Mouse (Mus musculus) C2C12 (cell line): ENCODE data around the gene Slc44a1. TPM values are rescaled to one million over a fixed set of nuclear protein-coding genes. Genes with fewer than 3 reads are reported as not detected.

Experiments
- H3K27me3 ChIP-seq: one replicate; pipeline ENCODE4 v1.6.1; 2011; ENCODE audit not compliant: control insufficient read depth, insufficient read depth, insufficient read length
- H3K36me3 ChIP-seq: one replicate; pipeline ENCODE4 v1.6.1; 2011; ENCODE audit not compliant: control insufficient read depth, insufficient read depth
- H3K4me3 ChIP-seq: one replicate; pipeline ENCODE4 v1.5.1; 2011; ENCODE audit warnings: mild to moderate bottlenecking, control low read depth; ENCODE audit not compliant: poor library complexity, insufficient read depth, severe bottlenecking
- H3K79me2 ChIP-seq: one replicate; pipeline ENCODE4 v1.6.1; 2011; ENCODE audit not compliant: control insufficient read depth, insufficient read depth
- H3K79me3 ChIP-seq: one replicate; pipeline ENCODE4 v1.6.1; 2011; ENCODE audit warnings: low read depth, control low read depth
- H3ac ChIP-seq: one replicate; pipeline ENCODE3; 2011; ENCODE audit warnings: low read depth; ENCODE audit not compliant: control insufficient read depth, insufficient read length
- CEBPB ChIP-seq: IDR thresholded peaks from one replicate; pipeline ENCODE4 v1.6.1; 2011; ENCODE audit warnings: low read depth, mild to moderate bottlenecking, control low read depth, moderate library complexity
- CTCF ChIP-seq: IDR thresholded peaks from one replicate; pipeline ENCODE4 v1.5.1; 2011; ENCODE audit not compliant: control insufficient read depth, insufficient read depth, insufficient read length
- FOSL1 ChIP-seq: IDR thresholded peaks from one replicate; pipeline ENCODE4 v1.8.0; 2011; ENCODE audit warnings: mild to moderate bottlenecking, low read length; ENCODE audit not compliant: poor library complexity, insufficient read depth, severe bottlenecking
- MAX ChIP-seq: IDR thresholded peaks from one replicate; pipeline ENCODE4 v1.6.1; 2011; ENCODE audit warnings: mild to moderate bottlenecking, control low read depth
- MYOD1 ChIP-seq: IDR thresholded peaks from one replicate; pipeline ENCODE4 v1.6.1; 2011; ENCODE audit warnings: low read depth; ENCODE audit not compliant: control insufficient read depth, insufficient read length
- MYOG ChIP-seq: IDR thresholded peaks from one replicate; pipeline ENCODE4 v1.6.1; 2011; ENCODE audit not compliant: control insufficient read depth, insufficient read length; ENCODE audit errors: extremely low read depth
- USF1 ChIP-seq: IDR thresholded peaks from one replicate; pipeline ENCODE4 v1.6.1; 2011; ENCODE audit warnings: low read depth, mild to moderate bottlenecking, control low read depth, moderate library complexity
- polyA plus RNA-seq: library from polyadenylated mRNA; unstranded; fragments of >200 nt; fragmentation: generic; extraction: Trizol; gene quantifications from one replicate; pipeline ENCODE4 v1.2.1, GENCODE M21; 2012; ENCODE audit warnings: missing spikeins

Gene Slc44a1
- polyA plus RNA-seq, 1 experiment, result 27.1 TPM

DNA sequence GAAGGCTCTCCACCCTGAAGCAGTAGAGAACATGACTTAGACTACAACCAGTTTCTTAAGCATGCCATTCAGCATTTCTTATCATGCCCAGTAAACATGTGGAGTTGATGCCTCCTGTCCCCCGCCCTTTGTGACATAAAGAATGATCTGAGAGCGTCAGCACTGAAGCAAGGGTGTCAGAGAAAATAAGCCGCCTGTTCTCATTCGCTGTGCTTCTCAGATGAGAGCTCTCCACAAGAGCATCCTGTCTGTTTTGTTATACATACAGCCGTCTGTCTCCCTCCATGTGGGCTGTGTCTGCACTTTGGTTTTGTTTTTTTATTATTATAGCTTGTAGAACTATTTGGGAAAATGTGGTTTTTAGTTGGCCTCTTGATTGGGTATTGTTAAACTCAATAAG lies 124.4 kb downstream of the Slc44a1 start:
- Histone ChIP-seq H3K79me3 (no peaks in the 10 kb centered on the region), H3K79me2 (no peaks in the 10 kb centered on the region), H3K36me3 (peaks cover 20% of the 10 kb centered on the region), H3K4me3 (no peak overlapping the region), H3ac (no peak overlapping the region), H3K27me3 (no peaks in the 10 kb centered on the region)
- TF ChIP-seq USF1 (no peak), CEBPB (no peak), MYOD1 (no peak), MAX (no peak), CTCF (no peak)

DNA sequence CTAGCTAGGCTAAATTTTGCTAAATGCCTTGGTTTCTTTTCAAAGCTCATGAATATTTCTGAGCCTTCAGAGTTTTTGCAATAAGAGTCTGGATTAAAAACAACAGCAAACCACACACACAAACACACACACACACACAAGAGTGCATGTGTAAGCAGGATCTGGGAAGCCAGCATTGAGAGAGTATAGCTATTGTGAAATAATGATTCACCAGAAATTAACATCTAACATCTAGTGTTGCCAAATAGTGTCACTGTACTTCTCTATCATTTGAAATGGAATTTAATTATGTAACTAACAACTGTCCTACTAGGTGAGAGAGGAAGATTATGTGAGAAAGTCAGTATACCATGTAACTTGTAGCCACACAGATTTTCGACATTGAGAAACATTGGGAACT lies 126.9 kb downstream of the Slc44a1 start:
- Histone ChIP-seq H3K79me2 (no peaks in the 10 kb centered on the region), H3ac (no peak overlapping the region), H3K36me3 (peaks cover 10% of the 10 kb centered on the region), H3K79me3 (no peaks in the 10 kb centered on the region), H3K4me3 (no peak overlapping the region), H3K27me3 (no peaks in the 10 kb centered on the region)
- TF ChIP-seq CTCF, result no peak
- TF ChIP-seq MYOD1, result no peak
- no peak for TF ChIP-seq FOSL1
- TF ChIP-seq MYOG, result no peak
- TF ChIP-seq CEBPB, result no peak
- no peak for TF ChIP-seq USF1
- TF ChIP-seq MAX, result no peak

DNA sequence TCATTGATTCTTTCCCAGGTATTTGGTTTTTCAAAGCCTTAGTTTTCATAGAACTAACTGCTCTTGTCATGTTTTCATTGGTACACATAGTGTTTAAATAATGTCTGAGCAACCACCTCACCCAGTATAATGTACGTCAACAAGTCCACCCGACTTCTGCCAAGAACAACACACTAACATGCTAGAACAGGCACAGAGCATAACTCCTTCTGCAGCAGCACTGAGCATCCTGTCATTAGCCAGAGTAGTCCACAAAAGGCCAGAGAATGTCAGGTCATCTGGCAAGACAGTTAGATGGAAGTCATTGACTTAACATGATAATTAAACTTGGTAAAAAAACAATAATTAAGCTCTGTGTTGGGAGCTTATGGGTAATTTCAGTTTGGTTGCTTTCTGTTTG lies 135.3 kb downstream of the Slc44a1 start:
- no peak for TF ChIP-seq CEBPB
- no peak for TF ChIP-seq USF1
- TF ChIP-seq FOSL1, result no peak
- TF ChIP-seq MYOD1, result no peak
- no peak for TF ChIP-seq CTCF
- TF ChIP-seq MYOG, result no peak
- TF ChIP-seq MAX, result no peak
- H3K4me3 ChIP-seq, result no peak overlapping the region
- no peaks in the 10 kb centered on the region for H3K27me3 ChIP-seq
- no peaks in the 10 kb centered on the region for H3K79me2 ChIP-seq
- no peaks in the 10 kb centered on the region for H3K79me3 ChIP-seq
- H3K36me3 ChIP-seq, result no peaks in the 10 kb centered on the region
- H3ac ChIP-seq, result no peak overlapping the region

DNA sequence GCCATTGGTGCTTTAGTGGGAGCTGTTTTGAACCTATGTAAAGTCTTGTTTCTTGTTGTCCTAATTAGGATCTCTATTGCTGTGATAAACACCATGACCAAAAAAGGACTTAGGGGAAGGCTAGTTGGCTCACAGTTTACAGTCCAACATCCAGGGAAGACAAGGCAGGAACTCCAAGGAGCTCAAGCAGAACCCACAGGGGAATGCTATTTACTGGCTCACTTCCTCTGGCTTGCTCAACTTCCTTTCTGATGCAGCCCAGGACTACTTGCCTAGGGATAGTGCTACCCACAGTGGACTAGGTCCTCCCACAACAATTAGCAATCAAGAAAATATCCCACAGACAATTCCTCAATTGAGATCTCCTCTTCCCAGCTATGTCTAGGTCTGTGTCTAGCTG lies 147.5 kb downstream of the Slc44a1 start:
- H3K27me3 ChIP-seq, result no peaks in the 10 kb centered on the region
- TF ChIP-seq MAX (no peak), MYOD1 (no peak), USF1 (no peak), FOSL1 (no peak), CEBPB (no peak), MYOG (no peak), CTCF (no peak)

DNA sequence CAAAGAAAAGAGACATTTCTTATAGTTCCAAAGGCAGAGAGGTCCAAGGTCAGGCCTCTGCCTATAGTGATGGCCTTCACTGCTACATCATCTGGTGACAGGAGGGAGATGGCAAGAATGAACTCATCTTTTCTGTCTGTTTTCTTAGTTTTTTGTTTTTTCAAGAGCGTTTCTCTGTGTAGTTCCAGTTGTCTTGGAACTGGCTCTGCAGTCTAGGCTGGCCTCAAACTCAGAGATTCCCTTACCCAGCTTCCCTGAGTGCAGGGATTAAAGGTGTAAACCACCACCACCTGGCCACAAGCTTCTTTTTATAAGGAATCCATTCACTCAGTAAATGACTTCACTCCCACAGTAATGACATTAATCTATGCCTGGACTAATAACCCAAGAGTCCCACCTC lies 148.7 kb downstream of the Slc44a1 start:
- H3ac ChIP-seq, result no peak overlapping the region
- H3K79me3 ChIP-seq, result no peaks in the 10 kb centered on the region
- no peaks in the 10 kb centered on the region for H3K27me3 ChIP-seq
- H3K79me2 ChIP-seq, result no peaks in the 10 kb centered on the region
- TF ChIP-seq USF1, result no peak
- TF ChIP-seq CEBPB, result no peak
- TF ChIP-seq MYOG, result no peak
- no peak for TF ChIP-seq MYOD1
- TF ChIP-seq FOSL1, result no peak
- no peak for TF ChIP-seq MAX
- TF ChIP-seq CTCF, result no peak
- no peaks in the 10 kb centered on the region for H3K36me3 ChIP-seq
- H3K4me3 ChIP-seq, result no peak overlapping the region

More for the DNA sequence above, 147.5 kb downstream of the Slc44a1 start:
- H3ac ChIP-seq, result no peak overlapping the region
- no peak overlapping the region for H3K4me3 ChIP-seq
- no peaks in the 10 kb centered on the region for H3K79me3 ChIP-seq
- no peaks in the 10 kb centered on the region for H3K79me2 ChIP-seq
- no peaks in the 10 kb centered on the region for H3K36me3 ChIP-seq

DNA sequence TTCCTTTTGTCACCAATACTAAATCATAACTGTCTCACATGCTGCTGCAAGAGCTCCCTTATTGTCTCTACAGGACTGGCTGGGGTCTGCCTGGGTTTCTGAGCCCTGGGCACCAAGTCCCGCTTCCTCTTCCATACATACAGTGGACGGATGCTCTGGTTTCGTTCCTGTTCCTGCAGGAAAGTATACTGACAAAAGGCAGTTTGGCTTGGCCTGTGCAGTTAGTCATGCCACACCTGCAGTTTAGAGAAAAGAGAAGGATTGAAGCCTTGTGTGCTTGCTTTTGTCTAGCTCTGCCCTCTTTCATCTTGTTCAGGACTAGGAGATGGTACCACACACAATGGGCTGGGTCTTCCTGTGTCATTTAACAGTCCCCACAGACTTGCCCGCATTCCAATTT lies 149.3 kb downstream of the Slc44a1 start:
- H3K27me3 ChIP-seq, result no peaks in the 10 kb centered on the region
- no peak overlapping the region for H3K4me3 ChIP-seq
- H3ac ChIP-seq, result no peak overlapping the region
- no peaks in the 10 kb centered on the region for H3K79me2 ChIP-seq
- H3K36me3 ChIP-seq, result no peaks in the 10 kb centered on the region
- TF ChIP-seq MYOD1 (no peak), CEBPB (no peak), MAX (no peak), FOSL1 (no peak), CTCF (no peak), MYOG (no peak), USF1 (no peak)
- no peaks in the 10 kb centered on the region for H3K79me3 ChIP-seq
